Mouse (Mus musculus): ENCODE data around the gene Robo3.

Gene Robo3

GRCm38 (mm10) chr9:37432720-37433421, at the start of gene Robo3:
TSS of gene Robo3 (minus strand) at chr9:37433246.
- no peak for DNase-seq (ENCODE audit: low read depth, low spot score)

GRCm38 (mm10) chr9:37474923-37475322, 41.9 kb upstream of the Robo3 start:
- no peak for DNase-seq (ENCODE audit: low read depth, low spot score)

GRCm38 (mm10) chr9:37473611-37474125, 40.6 kb upstream of the Robo3 start:
- DNase-seq (ENCODE audit: low read depth, low spot score): no peak

GRCm38 (mm10) chr9:37462764-37463163, 29.7 kb upstream of the Robo3 start:
- DNase-seq (ENCODE audit: low read depth, low spot score): no peak

GRCm38 (mm10) chr9:37461571-37461970, 28.5 kb upstream of the Robo3 start:
- no peak for DNase-seq (ENCODE audit: low read depth, low spot score)

GRCm38 (mm10) chr9:37460961-37461340, 27.9 kb upstream of the Robo3 start:
- DNase-seq (ENCODE audit: low read depth, low spot score): no peak

GRCm38 (mm10) chr9:37460043-37460960, 27.3 kb upstream of the Robo3 start:
- DNase-seq (ENCODE audit: low read depth, low spot score): no peak

- no peak for DNase-seq (ENCODE audit: low read depth, low spot score)
These were observed 26.6 kb upstream of the Robo3 start for GRCm38 (mm10) chr9:37459665-37460042.

- DNase-seq (ENCODE audit: low read depth, low spot score): no peak
These were observed 24.1 kb upstream of the Robo3 start for GRCm38 (mm10) chr9:37457151-37457550.

GRCm38 (mm10) chr9:37456481-37456910, 23.4 kb upstream of the Robo3 start:
- no peak for DNase-seq (ENCODE audit: low read depth, low spot score)

- no peak for DNase-seq (ENCODE audit: low read depth, low spot score)
These were observed 22.8 kb upstream of the Robo3 start for GRCm38 (mm10) chr9:37455868-37456267.

- DNase-seq (ENCODE audit: low read depth, low spot score): no peak
These were observed 21.9 kb upstream of the Robo3 start for GRCm38 (mm10) chr9:37454991-37455390.

- no peak for DNase-seq (ENCODE audit: low read depth, low spot score)
These were observed 21.0 kb upstream of the Robo3 start for GRCm38 (mm10) chr9:37454011-37454492.

GRCm38 (mm10) chr9:37453328-37453727, 20.3 kb upstream of the Robo3 start:
- DNase-seq (ENCODE audit: low read depth, low spot score): no peak

GRCm38 (mm10) chr9:37452401-37452800, 19.4 kb upstream of the Robo3 start:
- no peak for DNase-seq (ENCODE audit: low read depth, low spot score)

- DNase-seq (ENCODE audit: low read depth, low spot score): no peak
These were observed 5.0 kb upstream of the Robo3 start for GRCm38 (mm10) chr9:37437772-37438735.

- DNase-seq (ENCODE audit: low read depth, low spot score): no peak
These were observed 2.6 kb upstream of the Robo3 start for GRCm38 (mm10) chr9:37435616-37436015.

- DNase-seq (ENCODE audit: low read depth, low spot score): no peak
These were observed 1.9 kb upstream of the Robo3 start for GRCm38 (mm10) chr9:37434932-37435331.

GRCm38 (mm10) chr9:37433823-37434560, 946 bp upstream of the Robo3 start:
- DNase-seq (ENCODE audit: low read depth, low spot score): no peak

GRCm38 (mm10) chr9:37432026-37432666, 900 bp downstream of the Robo3 start:
- no peak for DNase-seq (ENCODE audit: low read depth, low spot score)
